Mouse (Mus musculus) CD4-positive helper T cell, adult 2 months (primary cell): Measurements from ENCODE around the gene Gm4756.
"Not testable (repeated sequence)": the region's sequence is repeated elsewhere in the genome, so short reads cannot be mapped to it uniquely, and the experiment has no call there.

ENCODE experiments used
- DNase-seq: peaks from one replicate; pipeline ENCODE4 v3.0.0-alpha.2; 2012; ENCODE audit warnings: low read depth, missing footprints, low spot score

Gm4756 gene

GRCm38 (mm10) chr12:72649611-72650330 is at the start of gene Gm4756:
Gm4756 (minus strand) TSS chr12:72649661.
- no peak for DNase-seq

- no peak for DNase-seq
Observed at GRCm38 (mm10) chr12:72694901-72695463, 45.5 kb upstream of the Gm4756 start.

DNA sequence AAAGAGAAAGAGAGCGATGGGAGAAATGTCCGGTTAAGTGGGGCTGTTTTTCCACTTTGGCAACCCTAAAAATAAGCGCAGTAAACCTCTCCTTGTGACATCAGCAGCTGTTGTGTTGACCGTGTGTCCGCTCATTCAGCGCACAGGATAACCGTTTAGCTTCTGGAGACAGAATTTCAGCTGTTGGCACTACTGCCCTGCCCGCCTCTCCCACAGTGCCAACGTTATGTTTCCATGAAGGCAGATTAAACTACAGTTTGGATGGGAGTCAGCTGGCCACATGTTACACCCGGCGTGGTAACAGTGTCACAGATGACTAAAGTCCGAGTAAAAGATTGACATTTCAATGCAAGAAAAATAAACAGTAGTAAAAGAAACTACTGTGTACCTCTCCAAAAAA is 45.0 kb upstream of the Gm4756 start:
- DNase-seq = no peak

DNA sequence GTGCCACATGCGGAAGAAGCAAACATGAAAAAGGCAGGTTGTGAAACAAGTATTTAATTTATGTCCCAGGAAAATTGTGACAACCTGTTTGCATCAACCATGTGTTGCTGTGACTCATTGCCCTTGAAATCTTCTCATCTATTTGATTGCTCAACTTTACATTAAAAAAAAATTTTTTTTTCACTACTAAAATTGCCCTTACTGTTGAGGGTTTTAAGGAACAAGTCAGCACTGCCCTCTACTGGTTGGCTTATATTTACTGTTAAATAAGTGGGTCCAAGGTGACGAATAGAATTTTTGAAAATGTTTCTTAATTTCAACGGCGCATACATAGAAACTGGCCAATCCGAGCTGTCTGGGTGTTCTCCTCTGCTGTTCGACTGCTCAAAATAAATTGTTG is 44.4 kb upstream of the Gm4756 start:
- peak; percentile 47 for DNase-seq

DNA sequence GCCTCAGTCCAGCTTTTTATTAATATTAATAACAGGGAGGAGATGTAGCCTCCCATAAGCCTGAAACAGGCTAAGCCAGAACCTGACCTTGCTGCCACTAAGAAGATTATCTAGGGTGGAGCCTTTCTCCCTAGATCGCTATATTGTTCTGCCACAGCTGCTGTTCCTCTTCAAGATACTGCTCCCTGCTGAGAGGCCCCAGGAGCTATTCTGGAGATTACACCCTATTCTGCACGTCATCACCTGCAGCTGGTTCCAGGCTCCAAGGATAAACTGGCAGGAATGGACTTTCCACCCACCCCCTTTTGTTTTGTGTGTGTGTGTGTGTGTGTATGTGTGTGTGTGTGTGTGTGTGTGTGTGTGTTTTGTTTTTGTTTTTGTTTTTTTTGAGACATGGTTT is 38.8 kb upstream of the Gm4756 start:
- not testable (repeated sequence) for DNase-seq

DNA sequence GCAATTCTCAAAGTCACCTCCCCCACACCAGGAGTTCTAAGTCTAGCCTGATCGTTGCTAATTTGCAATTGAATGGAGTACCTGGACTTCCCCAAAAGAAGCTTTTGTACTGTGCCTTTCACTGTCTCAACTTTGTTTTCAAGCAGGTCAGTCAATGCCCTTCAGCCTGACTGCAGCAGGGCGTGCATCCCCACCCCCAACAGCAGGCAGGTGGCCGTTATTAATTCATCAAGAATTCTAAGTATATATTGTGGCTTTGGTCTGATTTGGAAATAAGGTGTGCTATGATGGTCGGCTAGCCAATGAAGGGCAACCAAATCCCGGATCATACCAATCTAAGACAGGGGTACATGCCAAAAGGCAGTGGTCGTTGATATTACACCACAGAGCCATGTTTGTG is 38.3 kb upstream of the Gm4756 start:
- DNase-seq = not testable (repeated sequence)

GRCm38 (mm10) chr12:72686566-72686965 is 37.1 kb upstream of the Gm4756 start:
- DNase-seq = not testable (repeated sequence)

DNA sequence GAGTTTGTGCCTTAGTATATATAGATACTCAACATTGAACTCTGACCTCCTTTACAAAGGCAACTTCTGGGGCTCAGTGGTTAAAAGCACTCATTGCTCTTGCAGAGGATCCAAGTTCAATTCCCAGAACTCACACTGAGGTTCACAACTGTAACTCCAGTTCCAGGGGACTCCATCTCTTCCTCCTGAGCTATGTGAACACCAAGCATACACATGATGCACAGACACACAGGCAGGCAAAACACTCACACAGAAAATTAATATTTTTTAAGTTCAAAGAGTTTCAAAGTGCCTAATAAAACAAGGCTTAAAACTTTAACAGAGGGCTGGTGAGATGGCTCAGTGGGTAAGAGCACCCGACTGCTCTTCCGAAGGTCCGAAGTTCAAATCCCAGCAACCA is 34.2 kb upstream of the Gm4756 start:
- DNase-seq = no peak

- DNase-seq = no peak
Observed at GRCm38 (mm10) chr12:72682511-72683282, 33.2 kb upstream of the Gm4756 start.

- no peak for DNase-seq
Observed at GRCm38 (mm10) chr12:72681919-72682318, 32.5 kb upstream of the Gm4756 start.

DNA sequence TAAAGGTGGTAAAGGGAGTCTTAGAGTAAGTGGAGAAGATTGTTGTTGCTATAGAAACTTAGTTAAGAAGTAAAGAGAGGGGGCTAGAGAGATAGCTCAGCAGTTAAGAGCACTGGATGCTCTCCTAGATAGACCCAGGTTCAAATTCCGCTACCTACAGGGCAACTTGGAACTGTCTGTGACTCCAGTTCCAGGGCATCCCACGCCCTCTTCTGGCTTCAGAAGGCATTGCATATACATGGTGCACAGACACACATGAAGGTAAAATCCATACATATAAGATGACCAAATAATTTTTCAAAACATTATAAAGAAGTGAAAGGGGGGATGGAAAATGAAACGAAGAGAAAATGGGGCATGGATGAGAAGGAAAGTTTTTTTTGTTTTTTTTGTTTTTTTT is 30.2 kb upstream of the Gm4756 start:
- no peak for DNase-seq

DNA sequence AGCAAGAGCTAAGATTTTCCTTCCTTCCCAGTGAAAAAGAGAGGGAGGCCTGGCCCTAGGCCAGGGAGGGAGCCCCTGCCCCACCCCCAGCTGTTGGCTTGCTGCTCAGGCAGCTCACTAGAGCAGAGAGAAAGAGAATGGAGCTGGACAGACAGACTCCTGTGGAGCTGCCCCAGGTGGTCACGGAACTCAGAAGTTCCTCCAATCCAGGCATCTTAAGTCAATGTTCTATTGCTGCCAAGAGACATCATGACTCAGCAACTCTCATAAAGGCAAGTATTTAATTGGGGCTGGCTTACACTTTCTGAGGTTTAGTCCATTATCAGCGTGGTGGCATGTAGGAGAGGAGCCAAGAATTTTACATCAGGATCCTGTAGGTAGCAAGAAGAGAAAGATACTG is 25.4 kb upstream of the Gm4756 start:
- DNase-seq = no peak

DNA sequence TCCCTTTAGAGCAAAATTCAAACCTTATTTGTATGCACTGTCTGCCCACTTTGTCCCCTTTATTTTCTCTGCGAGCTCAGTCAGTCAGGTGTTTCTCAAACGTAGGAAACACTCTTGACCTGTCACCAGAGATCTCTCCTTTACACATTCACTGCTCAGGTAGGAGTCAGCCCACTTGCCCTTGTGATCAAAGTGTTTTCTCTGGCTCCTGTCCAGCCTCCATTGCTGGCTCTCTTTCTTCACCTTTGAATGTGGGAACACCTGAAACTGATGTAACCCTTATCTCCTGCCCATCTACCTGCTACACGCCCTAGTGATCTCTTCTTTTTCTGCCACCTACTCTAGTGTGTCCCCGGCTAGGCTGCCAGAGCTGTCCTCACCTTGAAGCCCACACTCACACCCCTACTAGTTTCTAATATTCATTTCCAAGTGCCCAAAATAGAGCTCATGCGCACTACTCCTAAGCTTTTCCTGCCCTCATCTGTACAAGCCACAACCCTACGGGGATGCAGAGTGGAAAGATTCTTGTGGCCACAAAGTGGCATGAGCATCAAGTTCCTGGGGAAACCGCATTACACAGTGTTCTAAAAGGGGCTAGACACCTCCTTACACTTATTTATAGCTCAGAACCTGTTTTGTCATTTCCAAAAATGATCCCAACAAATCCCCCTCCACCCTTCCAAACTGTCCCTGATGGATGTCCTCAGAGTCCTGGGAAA is 24.8 kb upstream of the Gm4756 start:
- DNase-seq = peak; percentile 15

- DNase-seq = no peak
Observed at GRCm38 (mm10) chr12:72671516-72672135, 22.2 kb upstream of the Gm4756 start.

GRCm38 (mm10) chr12:72670921-72671320 is 21.5 kb upstream of the Gm4756 start:
- DNase-seq = no peak

DNA sequence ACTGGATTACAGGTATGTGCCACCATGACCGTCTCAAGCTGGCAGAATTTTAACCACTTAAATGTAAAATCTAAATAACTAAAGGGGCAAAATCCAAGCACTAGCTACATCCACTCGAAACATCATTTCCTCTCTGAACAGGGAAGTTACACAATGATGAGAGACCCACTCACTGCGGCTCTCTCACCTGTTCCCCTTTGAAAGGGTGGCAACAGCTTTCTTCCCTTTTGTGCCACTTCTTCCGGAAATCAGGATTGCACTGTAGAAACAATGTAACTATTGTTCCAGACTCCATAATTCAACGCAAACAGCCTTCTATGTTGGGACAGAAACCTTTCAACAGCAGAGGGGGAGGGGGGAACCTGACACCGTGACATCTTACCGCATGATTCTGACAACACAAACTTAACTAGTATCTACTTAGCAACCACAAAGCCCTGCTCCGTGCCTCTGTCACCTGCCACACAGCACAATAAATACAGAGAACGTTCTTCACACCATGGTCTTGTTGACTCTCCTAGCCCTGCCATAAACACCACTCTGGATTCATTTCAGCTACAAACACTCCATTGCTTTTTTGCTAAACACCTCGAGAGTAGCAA is 18.5 kb upstream of the Gm4756 start:
- DNase-seq = no peak

GRCm38 (mm10) chr12:72666015-72666414 is 16.6 kb upstream of the Gm4756 start:
- no peak for DNase-seq

GRCm38 (mm10) chr12:72664735-72665337 is 15.4 kb upstream of the Gm4756 start, which contains the start of gene Dhrs7:
Dhrs7 (minus strand) TSS chr12:72664909.
- DNase-seq = peak; percentile 90

- DNase-seq = peak; percentile 52
Observed at GRCm38 (mm10) chr12:72664020-72664734, 14.7 kb upstream of the Gm4756 start.

DNA sequence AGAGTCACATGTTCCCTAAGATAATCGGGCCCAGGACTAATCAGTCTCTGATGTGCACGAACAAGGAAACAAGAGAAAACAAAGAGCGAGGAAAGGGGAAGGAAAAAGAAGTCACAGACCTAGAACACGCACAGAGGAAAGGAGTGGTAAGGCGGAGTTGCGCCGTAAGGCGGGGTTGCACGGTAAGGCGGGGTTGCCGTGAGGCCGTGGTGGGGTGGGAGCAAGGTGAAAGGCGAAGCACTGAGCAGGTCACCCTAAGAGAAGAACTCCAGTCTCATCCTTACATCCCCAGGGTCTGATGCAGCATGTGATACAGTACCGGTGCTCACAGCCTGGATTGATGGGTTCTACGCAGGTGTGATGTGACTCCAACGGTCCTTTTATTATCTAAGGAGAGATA is 6.3 kb upstream of the Gm4756 start:
- DNase-seq = no peak
